Mouse (Mus musculus) NIH3T3 (cell line): ENCODE measurements around the gene Tenm2.
A peak's percentile ranks its signal among the peaks of the same experiment; 100 is the strongest.

Experiments
- DNase-seq: peaks from one replicate; pipeline ENCODE4 v3.0.0-alpha.2; 2012; ENCODE audit warnings: low read depth

The Tenm2 gene

DNA sequence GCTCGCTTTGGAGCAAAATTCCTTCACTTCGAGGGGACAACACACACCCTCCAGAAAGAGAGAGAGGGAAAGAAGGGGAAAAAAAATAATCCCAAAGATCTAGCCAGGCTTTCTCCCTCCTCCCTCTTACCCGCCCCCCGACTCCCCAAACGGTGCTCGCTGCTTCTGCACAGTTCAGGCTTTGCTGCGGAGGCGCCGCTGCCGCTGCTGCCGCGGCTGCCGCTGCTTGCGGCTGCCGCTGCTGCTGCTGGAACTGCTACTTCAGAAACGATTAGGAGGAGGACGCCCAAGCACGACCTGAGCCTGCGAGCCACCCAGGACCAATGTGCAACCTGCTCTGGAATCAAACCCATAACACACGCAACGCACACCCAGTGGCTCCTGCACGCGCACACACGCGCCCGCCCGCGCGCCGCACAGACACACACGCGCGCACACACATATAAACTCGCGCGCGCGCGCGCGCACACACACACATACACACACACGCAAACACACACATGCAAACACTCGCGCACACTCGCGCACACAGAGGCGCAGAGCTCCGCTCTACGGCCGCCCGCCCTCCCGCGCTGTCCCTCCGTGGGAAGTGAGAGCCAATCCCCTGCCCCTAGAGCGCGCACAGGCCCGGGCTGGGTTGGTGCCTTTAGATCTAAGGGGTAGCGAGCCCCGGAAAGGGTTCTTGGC is at the start of gene Tenm2:
Tenm2 (minus strand) TSS at position 51 of the 687 bp plus-strand sequence.
- no peak for DNase-seq

DNA sequence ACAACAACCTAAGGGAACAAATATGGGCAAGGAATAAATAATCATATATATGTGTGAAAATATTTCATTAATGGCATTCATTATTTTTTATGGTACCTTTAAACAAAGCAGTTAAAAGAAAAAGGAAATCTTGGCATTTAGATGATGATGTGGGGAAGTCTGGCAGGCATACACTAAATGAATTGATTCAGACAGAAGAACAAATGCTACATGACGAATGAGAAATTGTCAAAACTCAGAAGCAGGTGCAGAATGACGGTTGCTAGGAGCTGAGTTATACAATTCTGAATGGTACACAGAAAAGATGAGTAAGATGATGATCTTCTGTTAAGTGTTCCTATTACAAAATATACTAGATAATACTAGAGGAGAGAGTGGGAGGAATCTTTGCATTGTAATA is 49.4 kb upstream of the Tenm2 start:
- DNase-seq, result no peak

DNA sequence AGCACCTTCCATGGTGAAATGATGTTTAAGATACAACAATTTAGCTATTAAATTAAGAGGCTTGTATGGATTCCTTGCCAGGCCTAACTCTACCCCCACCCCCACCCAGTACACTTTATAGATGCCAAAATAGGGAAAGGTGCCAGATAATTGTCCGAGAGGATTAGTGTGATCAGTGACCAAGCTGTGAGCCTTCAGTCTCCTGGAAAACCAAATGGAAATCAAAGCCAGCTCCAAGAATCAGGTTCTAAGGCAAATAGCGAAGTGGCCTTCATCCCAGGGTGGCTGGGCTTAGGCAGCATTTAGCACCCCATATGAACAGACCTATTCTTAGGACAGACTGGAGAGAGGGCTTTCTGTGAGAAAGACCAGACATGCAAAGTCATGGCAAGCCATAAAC is 13.0 kb upstream of the Tenm2 start:
- no peak for DNase-seq

GRCm38 (mm10) chr11:37237096-37237725 is 1.4 kb upstream of the Tenm2 start:
- no peak for DNase-seq

DNA sequence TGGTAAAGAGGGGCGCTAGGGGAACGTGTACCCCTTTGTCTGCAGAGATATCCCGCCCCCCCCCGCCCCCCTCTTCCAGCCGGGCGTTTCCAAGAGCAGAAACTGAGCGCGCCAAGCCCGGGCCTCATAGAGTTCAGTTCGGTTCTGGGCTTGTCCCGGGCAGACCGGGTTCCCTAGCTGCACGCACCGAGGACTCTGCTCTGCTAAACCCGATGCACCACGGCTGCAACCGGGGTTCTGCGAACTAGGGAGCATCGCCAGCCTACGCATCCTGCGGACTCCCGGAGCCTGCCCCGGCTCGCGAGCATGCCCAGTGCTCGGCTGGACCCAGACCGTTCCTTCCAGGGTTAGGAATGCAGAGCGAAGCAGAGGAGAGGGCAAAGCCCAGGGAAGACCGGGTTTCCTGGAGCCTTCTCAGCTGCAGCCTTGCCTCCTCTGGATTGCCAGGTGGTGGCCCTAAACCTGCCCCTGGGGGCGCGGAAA is 878 bp upstream of the Tenm2 start:
- DNase-seq, result no peak

- no peak for DNase-seq
Observed at GRCm38 (mm10) chr11:37235021-37235795, 556 bp downstream of the Tenm2 start.

DNA sequence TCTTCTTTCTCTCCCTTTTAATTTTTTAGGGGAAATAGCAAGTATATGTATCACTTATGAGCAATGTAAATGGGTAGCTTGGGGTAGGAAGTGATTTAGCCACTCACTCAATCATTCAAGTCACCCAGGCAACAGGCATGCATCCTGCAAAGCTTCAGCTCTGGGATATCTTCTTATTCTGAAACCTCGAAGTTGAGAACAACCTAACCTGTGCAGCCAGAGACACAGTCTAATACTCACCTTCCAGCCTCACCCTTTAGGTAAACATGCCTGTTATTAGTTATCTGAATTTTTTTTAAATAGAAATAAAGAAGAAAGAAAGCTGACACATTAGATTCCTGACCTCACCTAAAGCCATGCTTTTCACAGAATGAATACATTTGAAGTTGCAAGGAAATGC is 8.4 kb downstream of the Tenm2 start:
- DNase-seq, result no peak

GRCm38 (mm10) chr11:37226943-37227342 is 8.8 kb downstream of the Tenm2 start:
- DNase-seq, result no peak

DNA sequence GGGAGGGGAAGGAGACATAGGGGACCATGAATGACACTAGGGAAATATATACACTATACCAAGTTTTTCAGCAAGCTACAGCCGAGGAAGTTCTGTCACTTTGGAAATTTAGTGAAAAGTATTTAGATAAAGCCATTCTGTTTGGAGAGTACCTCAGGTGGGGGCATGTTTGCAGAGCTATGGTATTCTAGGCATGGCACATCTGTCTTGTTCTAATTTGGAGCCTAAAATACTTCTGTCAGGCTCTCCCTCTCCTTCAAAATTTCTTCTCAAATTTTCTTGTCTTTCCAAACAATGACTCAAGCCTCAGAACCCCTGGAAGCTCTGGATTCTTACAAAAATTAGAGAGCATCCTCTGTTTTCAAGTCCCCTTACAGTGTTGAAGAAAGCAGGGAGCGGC is 13.0 kb downstream of the Tenm2 start:
- no peak for DNase-seq

- no peak for DNase-seq
Observed at GRCm38 (mm10) chr11:37222056-37222455, 13.7 kb downstream of the Tenm2 start.

DNA sequence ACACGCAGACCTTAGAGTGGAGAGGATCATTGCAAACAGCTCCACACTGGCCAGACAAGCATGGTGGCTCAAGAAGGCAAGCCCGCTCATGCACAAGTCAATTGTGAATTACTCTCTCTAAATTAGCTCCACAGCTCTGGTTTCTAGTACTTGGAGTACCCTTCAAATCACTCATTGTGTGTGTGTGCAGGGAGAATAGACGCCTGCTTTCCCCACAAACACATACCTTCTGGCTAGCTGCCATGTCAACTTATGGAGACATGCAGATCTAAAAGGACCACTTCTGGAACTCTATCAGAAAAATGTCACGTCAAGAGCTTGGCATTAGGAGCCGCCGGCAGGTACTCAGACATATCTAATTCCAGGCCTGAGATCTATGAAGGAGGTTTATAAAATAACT is 14.8 kb downstream of the Tenm2 start:
- no peak for DNase-seq

- DNase-seq, result peak; percentile 52
Observed at GRCm38 (mm10) chr11:37186132-37186531, 49.6 kb downstream of the Tenm2 start.

DNA sequence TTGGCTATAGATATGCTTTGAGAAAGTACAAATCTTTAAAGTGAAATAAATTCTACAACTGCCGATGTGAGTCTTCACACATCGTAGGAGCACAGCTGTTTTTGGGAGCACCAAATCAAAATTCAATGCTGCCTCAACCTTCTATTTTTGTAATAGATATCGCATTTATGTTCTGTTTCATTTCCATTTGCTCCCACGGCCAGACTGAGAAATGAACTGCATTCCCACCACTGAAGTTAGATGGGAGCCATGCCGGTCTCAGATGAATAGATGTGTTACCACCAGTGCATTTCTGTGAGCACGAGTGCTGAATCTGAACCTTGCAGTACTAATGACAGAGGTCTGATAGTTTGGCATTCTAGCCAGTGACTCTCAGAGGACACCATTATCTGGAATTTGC is 58.3 kb downstream of the Tenm2 start:
- DNase-seq, result no peak

- no peak for DNase-seq
Observed at GRCm38 (mm10) chr11:37153933-37154880, 81.6 kb downstream of the Tenm2 start.

- no peak for DNase-seq
Observed at GRCm38 (mm10) chr11:37153382-37153781, 82.4 kb downstream of the Tenm2 start.

DNA sequence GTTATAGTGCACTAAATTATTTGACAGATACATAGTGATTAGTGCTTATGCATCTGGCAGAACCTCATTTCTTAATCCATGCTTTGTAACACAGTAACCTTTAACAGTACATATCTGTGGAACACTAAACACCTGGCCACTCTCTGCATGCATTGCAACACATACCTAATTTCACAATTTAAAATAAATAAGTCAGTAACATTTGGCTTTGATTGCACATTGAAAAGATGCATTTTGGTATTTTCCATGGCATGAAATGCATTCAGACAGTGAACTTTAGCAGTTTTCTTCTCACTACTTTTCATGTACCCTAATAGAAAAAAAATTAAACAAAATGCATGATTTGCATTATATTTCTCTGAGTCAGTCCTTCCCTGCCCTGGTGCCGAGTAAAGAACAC is 85.8 kb downstream of the Tenm2 start:
- DNase-seq, result no peak

DNA sequence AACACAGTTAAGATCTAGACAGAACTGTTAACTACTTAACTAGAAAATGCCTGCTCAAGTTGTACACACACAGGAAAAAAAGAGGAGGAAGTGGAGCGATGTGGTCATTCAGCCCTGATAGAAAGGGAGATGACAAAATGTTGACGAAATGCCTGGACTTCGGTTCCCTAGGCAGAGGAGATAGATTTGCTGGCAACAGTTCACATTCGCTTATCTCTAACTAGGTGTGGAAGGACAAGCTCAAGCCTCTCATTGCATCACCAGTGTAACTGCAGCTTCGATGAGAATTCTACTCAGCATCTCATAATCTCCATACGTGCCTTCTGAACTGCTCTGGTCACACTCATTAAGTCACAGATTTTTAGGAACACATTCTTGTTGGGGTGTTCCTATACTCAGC is 91.8 kb downstream of the Tenm2 start:
- DNase-seq, result no peak

GRCm38 (mm10) chr11:37143478-37143877 is 92.3 kb downstream of the Tenm2 start:
- no peak for DNase-seq

DNA sequence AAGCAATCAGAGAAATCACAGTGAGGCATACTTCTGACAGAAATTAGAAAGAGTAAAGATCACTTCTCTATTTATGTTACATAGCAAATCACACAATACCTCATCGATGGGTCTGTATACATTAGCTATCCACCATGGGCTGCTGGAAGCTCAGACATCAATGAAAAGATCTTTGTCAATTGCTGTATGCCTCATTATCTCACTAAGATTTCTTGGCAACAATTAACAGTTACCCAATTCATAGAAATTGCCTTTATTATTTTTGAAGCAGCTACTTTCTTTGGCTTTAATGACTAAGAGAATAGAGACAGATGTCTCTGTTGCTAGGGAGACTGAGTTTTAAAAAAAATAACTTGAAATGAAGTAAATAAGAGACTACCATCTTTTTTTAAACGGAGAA is 106.9 kb downstream of the Tenm2 start:
- DNase-seq, result no peak

GRCm38 (mm10) chr11:37118058-37118457 is 117.7 kb downstream of the Tenm2 start:
- DNase-seq, result no peak

DNA sequence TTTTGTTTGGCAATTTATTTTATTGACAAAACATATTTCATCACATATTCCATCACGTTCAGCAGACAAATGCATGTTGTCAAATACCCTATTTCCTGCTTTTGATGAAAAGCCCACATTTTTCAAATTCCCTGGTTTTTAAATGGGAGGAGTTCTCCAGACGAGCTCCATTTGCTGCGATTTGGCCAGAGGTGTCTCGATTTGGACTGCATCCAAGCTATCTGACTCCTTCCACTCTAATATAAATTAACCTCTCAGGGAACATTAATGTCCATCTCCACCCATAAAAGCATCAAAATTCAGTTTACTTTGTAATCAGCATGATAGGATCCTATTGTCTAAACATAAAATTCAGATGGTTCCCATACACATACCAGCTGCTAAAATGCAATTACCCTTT is 120.6 kb downstream of the Tenm2 start:
- DNase-seq, result no peak

GRCm38 (mm10) chr11:37107069-37107468 is 128.7 kb downstream of the Tenm2 start:
- no peak for DNase-seq
